Mouse (Mus musculus) A20 (cell line): Measurements from ENCODE around the gene Cacna2d1.

ENCODE experiments used
- DNase-seq: peaks from one replicate; pipeline ENCODE4 v3.0.0-alpha.2; 2011; ENCODE audit warnings: low read depth, low spot score

Cacna2d1 gene

DNA sequence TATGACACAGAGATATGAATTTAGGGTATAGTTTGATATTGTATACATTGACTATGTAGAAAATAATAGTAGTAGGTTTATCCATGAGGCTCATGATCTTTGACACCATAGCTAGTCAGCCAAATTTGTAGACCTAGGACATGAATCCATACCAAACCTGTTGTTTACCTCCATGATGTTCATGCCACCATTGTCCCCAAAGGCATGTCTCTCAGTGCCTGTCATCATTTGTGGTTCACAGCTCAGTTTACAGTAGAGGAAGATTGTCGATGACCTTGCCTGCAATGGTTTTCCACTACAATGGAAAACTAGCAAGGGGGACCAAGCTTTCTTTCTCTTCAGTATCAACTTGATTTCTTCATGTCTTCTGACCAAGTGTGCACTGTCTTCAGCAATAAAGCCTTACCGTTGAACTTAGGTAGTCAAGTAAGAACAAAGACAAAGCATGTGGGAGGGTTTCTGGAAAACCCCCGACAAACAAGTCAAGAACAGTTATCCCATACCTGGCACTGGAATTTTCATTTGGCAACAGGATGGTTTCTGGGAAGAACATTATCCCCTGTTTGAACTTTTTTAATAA lies 441.9 kb downstream of the Cacna2d1 start:
- DNase-seq = no peak

DNA sequence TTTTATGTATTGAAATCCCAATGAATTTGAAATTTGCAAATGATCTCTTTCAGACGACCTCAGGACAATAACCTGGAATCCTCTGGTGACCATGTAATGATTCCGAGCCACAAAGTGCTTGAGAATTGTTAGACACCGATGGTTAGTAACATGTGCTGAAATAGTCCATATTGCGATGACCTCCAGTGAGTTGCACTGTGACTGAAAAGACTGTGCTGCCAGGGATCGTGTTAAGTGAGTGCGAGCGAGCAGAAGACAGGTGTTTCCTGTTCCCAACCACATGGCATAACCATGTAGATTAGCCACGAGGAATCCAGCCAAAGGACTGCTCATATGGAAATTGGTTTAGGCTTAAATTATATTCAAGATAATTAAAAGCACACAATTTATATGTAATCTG lies 475.5 kb downstream of the Cacna2d1 start:
- no peak for DNase-seq

DNA sequence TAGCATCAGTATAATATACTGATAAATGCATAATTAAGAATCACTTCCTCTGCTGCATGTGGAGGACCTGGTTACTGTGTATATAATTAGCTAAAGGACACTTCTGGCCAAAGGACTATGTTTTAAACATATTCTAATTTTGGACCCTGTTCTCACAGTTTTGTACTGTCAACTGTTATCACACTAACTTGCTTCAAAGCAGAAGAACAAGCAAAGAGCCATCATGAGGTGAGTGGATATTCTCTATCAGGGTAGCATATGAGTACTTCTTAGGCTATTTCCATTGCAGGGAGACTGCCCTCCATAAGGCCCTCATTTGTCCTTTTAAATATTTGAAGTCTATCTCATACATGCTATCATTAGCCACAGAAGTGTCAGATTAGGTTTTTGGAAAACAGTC lies 480.2 kb downstream of the Cacna2d1 start:
- DNase-seq = no peak

DNA sequence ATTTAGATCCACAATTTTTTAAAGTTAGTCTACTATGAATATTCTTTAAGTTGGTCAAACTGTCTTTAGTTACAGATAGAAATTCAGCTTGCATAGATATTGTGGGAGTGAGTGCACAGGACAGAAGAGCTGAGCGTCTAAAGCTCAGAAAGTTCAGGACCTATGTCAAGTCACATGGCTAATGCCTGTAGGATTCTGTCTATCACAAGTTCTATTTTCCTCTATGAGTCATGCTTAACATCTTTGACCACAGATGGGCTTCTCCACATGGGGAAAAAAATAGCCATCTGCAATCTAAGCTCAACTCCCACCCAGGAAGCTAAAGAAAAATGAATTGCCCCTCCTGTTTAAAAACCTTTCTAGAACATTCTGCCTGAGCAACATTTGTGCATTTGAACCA lies 483.5 kb downstream of the Cacna2d1 start:
- DNase-seq = no peak

DNA sequence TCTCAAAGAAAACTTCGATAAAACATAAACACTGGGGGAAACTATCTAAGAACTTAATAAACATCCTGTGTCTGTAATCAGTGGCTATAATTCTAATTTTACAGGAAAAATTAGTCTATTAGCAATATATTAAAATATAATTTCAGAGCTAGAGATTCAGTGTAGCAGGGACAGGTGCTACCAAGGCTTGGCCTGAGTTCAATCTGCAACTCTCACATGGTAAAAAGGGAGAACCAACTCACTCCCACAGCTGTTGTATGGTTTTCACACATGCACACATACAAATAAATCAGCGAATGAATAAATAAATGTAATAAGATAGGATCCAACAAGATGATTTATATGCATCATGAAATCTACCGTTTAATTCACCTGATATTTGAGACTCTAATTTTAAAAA lies 484.0 kb downstream of the Cacna2d1 start:
- DNase-seq = no peak
